Mouse (Mus musculus) cerebellum, postnatal 36 days (tissue): ENCODE measurements at regions not wholly inside any gene's neighbourhood (a gene's known extent, or its start where the extent isn't known, plus 50 kb on each side); places are given as distances from the start of the nearest gene placed in this dataset.

Source experiments
- DNase-seq, 2 experiments: peaks; one replicate each; pipeline ENCODE4 v3.0.0; 2021 to 2022; ENCODE audit warnings: mixed read lengths in 2 of 2

DNA sequence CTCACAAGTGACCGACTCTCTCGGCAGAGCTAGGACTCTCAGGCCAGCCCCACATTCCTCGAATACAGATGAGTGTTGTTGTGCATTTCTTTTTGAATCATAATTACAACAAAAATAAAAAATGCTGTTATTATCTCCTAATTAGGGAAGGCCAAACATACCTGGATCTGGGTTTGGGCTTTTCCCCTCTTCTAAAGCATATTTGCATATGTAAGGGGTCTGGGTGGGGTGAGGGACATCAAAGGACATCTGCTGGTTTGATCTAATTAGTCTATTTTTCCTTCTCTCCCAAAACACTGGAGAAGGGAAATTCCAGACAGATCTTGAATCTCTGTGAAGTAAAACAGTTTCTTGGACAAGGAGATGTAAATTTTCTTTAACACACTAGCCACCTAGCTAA lies 85.3 kb downstream of the Tfap2a start:
- no peak for DNase-seq

DNA sequence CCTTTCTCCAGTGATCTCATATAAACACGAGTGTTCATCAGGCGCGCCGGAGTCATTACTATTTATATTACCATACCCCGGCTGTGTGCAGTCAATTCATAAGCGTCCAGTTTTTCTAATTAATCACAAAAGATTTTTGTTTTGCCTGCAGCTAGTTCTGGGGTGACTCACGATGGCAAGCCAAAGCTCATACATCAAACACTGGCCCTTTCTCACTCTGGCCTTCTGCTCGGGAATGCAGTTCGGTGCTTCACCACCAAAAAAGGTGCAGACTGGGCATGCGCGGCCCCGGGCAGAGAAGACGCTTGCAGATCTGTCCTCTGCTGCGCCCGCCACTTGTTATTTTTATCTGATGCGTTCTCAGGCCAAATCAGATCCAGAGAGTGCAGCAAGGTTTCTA lies 87.1 kb downstream of the Tfap2a start:
- peak; percentile 75 to 82 for DNase-seq

DNA sequence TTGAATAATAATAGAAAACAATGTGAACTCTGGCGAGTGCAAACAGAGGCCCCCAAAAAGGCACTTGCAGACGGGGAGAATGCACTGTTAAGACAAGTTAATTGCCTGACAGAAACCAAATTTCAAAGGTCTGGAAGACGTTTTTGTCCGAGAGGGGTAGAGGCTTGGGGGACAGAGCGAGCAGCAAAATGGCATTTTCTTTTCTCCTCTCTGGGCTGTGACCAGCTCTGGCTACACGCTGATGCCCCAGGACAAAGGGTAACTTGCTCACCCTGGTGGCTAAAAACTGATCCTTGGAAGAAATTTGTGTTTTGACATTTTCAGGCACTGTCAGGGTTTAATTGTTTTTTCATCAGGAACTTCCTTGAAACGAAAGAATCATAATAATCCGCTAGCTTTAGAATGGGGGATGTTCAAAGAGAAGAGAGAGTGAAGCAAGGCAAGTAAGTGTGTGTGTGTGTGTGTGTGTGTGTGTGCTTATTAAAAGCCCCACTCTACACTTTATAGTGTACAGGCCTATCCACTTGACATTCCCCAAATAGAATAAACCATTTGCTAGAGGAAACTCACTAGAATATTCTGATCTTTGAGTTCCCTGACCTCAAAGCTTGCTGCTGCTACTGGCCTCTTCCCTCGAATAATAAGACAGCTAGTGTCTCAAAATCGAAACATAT lies 88.0 kb downstream of the Tfap2a start:
- DNase-seq: no peak

DNA sequence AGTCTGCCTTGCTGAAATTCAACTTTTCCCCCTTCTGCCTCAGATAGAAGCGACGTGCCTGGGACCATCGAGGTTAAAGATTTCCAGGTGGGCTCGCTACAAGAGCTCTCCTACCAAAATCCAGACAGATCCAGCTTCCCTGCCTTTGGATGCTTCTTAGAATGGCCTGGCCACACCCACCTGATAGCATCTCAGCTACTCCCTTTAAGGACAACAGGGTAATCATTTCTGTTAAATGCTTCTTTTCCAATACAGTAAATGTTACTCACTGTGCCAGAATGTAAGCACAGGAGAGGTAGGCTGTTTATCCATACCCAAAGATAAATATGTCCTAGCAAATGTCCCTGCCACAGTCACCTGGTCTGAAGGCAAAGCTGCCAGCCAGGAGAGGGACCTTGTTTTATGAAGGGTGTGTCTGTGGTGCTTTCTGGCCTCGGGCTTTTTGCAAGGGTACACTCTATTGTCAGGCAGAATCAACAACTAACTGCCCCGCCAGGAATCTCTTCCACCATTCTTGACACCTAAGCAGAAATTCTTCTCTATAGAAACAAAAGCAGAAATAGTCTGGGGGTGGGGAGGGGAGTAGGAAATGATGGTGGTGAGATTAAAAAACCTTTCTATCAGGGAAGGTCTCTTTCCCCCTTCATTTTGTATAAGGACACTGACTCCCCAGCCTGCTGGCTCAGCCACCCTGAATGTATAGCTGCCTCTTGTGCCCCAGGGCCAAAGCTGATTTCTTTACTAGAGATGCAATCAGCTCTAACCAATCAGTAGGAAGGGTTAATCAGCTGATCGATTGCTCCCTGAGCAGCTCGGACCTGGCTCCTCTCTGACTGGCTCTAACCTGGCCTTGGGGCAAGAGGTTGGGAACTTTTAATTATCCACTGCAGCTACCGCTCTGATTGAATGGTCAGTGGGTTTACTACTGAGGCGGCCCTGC lies 88.8 kb downstream of the Tfap2a start:
- DNase-seq: no peak

DNA sequence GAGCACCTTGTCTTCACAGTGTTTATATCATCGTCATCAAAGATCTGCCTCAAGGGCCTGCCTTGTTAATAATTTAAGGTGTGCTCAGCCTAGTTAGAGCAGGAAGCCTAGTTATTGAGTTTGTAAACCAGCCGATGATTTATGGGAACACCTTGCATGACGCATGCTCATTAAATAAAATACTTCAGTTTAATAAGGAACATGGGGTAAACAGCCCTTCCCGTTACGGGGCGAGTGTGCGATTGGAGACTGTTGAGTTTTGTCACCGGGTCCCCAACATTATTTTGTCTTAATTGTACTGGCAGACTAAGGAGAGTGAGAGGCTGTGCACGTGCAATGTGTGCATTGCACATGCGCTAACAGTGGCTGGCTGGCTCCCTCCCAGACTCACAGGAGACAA lies 92.0 kb downstream of the Tfap2a start:
- no peak for DNase-seq

DNA sequence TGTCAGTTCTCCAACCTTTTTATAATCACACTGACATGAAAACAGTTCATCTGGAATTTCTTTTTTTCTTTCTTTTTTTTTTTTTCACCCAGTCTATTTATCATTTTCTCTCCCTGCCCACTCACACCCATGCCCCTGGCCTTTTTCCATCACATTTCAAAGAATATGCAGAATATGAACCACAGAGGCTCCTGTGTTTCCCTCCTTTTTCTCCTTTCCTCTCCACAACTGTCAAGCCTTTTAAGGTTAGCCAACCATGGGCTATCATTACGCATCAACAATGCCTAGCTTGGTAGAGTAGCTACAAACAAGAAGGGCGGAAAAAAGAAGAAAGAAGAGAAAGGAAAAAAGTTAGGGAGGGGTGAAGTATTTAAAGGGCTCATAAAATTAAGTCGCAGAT lies 92.5 kb downstream of the Tfap2a start:
- DNase-seq: no peak

DNA sequence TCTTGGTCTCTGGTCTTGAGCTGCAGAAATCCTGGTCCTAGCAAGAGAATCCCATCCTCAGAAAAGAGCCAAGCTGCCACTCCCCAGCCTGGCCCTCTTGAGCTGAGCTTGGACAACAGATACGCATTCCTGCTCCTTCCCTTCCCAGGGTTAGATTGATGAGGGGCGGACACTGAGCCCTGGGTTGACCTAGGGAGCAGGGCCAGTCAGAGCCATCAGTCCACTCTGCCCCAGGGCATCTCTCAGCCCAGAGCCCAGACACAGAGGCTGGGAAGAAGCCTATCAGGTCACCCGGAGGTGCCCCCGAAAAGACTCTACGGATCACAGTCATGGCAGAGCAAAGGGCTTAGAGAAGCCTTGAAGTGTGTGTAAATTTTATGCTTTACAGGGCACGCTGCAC lies 95.2 kb downstream of the Tfap2a start:
- DNase-seq: no peak

DNA sequence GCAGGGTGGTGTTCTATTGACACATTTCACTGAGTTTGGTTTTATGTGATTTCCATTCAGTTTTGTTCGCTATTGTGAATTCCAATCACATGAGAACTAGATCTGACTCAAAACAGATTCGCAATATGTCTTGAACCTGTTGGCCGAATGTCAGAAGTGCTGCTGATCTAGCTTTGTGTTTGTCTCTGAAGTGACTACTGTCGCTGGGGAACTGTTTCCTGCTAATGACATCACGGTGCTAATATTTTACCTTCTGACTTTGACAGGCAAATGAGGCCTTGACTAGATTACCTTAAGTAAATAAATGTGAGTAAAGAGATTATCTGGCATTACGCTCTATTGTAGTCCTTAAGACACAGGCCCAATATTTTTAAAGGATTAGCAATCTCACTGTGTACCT lies 100.9 kb downstream of the Tfap2a start:
- no peak for DNase-seq

DNA sequence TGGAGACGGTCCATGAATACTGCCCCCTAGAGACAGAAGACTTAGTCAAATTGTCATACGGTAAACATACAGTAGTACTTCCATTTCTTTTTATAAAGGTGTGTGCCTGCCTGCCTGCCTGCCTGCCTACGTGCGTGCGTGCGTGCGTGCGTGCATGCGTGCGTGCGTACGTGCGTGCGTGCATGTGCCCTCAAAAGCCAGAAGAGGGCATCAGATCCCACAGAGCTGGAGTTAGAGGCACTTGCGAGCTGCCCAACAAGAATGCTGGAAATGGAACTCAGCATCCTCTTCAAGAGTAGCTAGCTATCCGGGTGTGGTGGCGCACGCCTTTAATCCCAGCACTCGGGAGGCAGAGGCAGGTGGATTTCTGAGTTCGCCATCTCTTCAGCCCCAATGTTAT lies 120.3 kb downstream of the Tfap2a start:
- DNase-seq: no peak

DNA sequence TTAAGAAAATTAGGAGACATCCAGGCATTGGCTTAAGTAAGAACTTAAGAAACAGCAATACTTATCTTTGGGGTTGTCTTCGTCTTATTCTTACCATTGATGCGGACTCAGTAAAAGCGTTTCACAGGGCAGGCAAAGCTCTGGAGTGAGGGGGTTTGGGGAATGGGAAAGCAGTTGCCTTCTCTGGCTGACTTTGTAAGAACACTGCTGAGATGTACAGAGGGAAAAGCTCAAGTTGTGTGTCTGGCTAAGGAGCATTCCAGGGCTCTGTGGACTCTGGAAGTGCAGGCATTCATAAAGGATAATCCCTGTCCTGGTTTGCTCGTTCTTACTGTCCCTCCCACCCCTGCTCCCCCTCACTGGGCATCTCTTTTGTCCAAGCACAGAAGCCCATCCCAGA lies 129.7 kb downstream of the Tfap2a start:
- no peak for DNase-seq

DNA sequence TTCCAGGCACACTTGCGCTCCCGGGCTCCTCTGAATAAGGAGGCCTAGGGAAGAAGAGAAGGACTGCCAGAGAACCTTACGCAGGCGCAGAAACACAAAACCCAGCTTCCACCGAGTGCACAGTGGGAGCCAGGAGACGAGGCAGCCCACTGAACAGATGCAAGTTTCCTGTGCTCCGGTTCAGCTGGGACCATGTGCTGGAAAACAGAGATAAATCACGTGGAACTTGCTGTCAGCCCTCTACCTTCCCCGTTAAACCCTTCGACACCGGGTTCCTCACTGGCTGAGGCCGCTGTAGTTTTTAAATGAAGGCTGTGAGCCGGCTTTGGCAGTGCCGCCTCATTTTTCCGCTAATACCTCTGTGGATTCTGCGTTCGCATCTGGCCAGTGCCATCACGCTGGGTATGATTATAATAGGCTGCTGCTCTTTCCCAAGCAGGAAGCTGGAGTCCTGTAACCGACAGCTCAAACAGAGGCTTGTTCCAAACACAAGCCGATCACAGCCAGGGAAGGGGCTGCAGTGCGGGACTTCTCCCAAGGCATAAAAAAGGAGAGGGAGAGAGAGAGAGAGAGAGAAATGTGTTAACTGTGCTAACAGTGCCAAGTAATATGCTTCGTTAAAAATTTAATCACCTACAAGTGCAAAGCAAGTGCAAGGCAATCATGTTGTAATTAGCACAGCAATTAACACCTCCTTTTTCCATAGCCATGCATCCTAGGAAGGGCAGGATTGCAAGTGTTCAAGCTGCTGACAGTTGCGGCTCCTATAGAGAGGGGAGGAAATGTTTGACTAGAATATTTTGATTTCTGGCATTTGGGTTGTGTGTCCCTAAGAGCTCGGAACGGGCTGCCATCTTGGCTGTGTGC lies 131.5 kb downstream of the Tfap2a start:
- DNase-seq: peak; percentile 8 to 20

DNA sequence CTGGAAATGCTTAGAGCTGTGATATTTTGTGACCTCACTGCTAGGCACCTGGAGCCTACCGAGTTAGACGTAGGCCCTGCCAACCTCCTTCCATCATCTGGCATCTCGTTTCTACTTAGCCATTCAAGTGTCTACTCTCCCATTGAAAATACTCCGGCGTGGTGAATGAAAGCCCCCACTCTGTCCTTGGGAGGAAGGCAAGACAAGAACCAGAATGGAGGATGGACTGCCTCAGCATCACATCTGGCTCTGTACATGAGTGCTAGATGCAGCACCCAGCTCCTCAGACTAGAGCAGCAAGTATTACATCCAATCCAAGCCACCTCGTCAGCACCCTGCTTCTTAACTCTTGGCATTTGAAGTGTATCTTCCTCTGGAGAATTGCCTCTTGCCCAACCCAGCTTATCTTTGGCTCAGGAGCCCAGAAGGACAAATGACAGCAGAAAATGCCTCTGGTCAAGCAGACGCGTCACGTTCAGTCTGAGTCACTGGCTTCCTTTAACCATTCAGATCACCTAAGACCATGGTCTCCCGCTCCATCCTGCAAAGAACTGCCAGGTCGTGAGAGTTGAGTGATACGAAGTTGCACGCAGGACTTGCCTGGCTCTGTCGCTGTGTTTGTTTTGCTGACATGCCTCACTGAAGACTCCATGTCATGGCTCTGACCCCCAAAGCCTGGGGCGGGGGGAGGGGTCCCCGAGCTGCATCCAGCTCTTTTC lies 132.3 kb downstream of the Tfap2a start:
- no peak for DNase-seq

DNA sequence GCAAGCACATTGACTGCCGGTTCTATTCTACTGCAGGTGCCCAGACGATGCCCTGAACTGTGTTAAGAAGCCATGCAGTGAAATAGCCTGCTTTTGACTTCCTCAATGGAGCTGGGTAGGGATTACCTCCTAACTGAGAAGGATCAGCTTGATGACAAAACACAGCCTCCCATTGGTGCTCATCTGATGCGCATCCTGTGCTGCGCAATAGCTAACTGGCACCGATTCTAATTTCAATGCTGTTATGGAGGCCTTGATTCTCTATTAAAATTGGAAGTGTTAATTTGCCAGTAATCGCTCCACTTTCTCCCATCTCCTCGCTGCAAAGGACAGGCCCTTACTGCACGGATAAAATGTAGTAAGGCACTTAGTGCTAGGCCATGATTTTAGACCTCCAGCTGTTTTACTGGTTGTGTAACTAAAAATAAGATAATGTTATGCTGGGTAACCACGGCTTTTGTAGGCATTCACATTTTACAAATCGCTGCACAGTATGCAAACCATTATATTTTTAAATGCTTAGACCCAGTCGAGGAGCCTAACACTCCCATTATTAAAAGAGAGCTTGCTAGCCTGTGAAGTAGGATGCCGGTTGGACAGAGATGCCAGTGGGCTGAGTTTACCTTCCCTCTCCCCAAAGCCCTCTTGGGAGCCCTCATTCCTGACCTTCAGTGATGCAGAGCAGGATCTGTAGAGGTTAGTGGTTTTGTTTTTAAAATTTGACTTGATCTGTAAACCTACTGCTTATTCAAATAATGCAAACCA lies 163.0 kb downstream of the Tfap2a start:
- no peak for DNase-seq

DNA sequence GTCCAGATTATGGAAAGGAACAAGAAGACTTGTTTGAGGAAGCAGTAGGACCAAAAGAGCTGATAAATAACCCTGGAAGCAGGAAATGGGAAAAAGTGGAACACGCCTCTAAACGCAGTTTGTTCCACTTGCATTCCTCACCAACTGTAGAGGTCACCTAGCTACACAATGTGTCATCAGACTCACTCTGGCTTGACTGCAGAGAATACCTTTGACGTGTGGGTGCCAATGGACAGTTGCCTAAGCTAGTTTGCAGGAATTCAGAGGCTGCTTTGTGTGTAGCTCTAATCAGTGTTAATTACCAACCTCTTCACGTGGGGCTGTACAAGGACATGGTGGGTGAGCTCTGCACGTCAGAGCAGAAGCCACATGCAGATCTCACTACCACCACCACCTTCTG lies 168.7 kb downstream of the Tfap2a start:
- no peak for DNase-seq

DNA sequence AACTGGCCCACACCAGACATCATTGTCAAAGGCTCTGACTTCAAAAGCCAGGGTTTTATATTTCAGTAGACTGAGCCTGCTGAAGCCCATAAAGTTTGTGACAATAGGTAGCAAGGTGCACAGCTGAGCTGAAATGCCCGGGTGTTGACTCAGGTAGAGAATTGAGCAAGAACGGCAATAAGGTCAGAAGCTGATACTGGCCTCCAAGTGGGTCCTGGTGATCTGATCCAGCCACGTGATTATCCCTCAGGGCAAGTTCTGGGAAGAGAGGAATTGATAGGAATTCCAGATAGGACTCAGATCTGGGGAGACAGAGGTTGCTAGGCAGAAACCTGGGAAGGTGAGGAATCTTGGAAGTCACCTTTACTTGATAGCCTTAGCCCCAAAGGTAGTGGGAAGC lies 170.4 kb downstream of the Tfap2a start:
- no peak for DNase-seq

DNA sequence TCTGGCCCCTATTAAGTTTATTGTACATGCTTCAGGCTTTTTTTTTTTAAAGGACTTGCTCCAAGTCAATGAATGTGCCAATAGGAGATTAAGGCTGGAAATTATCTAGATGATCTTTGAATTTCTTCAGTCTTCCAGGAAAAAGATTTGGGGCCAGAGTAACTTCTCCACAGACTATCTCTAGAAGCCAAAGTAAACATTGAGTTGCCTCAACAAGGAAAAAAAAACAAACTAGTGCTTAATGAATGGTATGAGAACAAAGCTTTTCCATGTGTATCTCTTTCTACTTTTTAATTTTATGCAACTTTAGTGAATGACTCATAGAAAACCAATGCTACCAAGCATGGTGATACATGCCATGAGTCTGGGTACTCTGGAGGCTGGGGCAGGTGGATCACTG lies 173.8 kb downstream of the Tfap2a start:
- DNase-seq: no peak

DNA sequence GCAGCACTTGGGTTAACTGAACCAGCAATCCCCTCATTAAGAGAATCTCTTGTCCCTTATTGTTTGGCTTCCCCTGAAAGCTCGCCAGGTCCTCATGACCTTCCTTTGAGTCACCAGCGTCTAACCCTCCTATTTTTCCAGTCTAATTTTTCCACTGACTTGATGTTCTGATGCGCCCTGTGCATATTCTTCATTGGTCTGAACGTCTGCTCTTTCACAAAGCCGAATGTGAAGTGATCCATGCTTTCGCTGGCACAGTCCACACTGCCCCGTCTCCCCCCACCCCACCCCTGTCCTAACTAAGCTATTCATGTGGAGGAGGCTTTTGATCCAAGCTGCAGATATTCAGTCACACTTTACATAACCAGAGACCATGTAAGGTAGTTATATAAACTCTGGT lies 183.8 kb downstream of the Tfap2a start:
- DNase-seq: no peak

DNA sequence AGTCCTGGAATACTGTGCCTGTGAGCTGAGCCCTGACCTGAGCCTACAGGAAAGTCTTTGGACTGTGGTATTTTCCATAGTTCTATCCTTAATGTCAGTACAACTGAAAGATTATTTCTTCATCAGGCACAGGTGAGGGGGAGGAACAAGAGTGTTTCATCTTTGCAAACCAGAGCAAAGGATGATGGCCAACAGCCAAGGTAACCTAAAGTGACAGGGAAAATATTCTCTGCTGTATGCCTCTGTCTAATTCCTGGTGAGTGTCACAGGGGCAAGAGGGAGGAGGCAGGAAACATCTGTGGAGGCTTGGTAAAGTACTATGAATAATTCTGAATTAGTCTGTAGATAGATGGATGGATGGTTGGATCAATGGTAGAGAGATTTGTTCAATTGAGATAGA lies 164.3 kb upstream of the Ofcc1 start:
- DNase-seq: no peak

DNA sequence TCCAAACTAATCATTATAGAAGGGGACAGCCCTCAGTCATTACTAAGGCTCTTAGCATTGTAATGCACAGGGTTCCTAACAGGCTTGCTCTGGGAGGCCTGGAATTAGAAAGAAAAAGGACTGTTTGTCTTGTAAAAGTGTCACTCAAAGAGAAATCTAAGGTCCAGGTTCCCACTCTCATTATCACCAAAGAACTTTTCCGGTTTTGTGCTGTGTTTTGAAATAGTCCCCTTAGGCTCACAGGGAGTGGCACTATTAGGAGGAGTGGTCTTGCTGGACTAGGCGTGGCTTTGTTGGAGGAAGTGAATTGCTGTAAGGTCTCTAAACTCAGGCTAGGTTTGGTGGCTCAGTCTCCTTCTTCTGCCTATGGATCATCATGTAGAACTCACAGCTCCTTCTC lies 161.9 kb upstream of the Ofcc1 start:
- no peak for DNase-seq

DNA sequence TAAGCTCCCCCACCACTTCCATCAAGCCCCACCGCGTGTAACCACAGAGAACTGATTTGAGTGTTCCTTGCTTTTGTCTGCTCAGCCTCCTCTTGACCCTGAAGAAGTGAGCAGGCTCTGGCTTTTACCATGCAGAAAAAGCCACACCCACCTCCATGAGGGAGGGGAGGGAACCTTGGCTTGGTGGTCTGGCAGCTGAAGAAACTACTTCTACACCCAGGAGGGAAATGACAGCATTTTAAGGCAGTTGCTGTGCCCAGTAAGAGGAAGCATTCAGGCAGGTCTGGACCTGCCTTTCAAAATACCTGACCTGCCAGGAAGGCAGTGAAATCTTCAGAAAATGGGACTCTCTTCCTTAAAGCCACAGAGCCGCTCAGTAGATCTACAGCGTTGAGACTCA lies 156.9 kb upstream of the Ofcc1 start:
- DNase-seq: no peak

DNA sequence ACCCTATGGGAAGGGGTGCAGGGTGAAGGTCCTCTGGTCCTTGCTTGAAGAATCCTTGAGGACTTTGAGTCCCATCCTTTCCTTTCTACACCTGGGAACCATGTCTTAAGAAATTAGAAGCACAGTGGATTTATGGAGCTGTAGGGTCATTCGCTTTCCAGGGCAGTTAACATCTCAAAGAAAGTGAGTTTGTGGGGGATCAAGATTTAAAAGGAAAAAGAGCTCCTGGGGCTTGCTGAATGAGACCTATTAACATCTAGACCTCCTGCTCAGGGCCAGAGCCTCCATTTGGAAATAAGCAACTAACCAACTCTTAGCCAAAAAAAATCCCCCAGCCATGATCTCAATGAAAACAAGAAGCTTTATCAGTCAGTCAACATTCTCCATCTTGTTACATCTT lies 148.0 kb upstream of the Ofcc1 start:
- DNase-seq: no peak

DNA sequence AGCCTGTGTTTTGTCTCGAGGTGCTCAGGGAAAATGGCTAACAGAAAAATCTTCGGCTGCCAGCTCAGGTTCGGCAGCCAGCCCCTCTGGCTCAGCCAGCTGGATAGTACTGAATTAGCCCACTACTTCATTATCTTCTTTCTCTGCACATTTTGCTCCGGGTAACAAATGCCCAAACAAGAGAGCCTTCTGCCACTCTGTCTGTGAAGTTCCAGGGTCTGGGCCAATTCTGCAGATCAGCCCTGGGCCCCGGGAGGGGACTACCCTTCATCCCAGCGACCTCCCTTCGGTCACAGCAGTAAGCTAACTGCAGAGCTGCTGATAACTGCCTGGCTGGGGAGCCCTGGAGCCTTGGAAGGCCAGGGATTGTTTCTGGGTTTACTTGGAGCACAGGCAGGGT lies 119.6 kb upstream of the Ofcc1 start:
- DNase-seq: no peak
